Comparison of ENCODE assay signal across 8 mouse cellular contexts in the genomic region with DNA sequence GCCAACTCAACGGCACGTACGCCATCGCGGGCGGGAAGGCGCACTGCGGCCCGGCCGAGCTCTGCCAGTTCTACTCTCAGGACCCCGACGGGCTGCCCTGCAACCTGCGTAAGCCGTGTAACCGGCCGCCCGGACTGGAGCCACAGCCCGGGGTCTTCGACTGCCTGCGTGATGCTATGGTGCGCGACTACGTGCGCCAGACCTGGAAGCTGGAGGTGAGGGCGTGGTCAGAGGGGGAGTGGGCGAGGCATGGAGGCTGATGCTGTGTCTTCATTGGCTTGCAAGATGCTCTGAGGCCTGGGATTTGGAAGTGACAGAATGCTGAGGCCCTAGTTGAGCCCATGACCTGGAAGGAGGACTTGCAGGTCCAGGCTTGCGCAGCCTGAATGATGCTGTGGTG. TPM values are rescaled to one million over a fixed set of nuclear protein-coding genes. Genes with fewer than 3 reads are reported as not detected.
DNase-seq lines count a peak whose midpoint lies in the region; ATAC-seq lines count a peak whose summit lies in the region.

No protein-coding gene starts in this region.

- no peak for DNase-seq in kidney, adult 9 months
- peak; percentile 33 for DNase-seq in embryonic facial prominence, embryonic 11.5 days (ENCODE audit: low spot score)
- no peak for DNase-seq in left cerebral cortex, adult 11 months (ENCODE audit: low spot score)
- no peak for DNase-seq in adrenal gland, adult (ENCODE audit: inconsistent age in 2 of 2, low spot score in 1 of 2)
- DNase-seq in kidney, postnatal 10 days: no peak

- H3K4me2 ChIP-seq in kidney, embryonic 15.5 days: peak overlapping the region; percentile 49
- peak overlapping the region; percentile 30 for H3K4me2 ChIP-seq in embryonic facial prominence, embryonic 11.5 days (ENCODE audit: low read depth, low read length)
- peak overlapping the region; percentile 58 for H3K4me2 ChIP-seq in intestine, embryonic 16.5 days (ENCODE audit: low read depth, low read length)
- H3K4me2 ChIP-seq in neural tube, embryonic 15.5 days: peak overlapping the region; percentile 44

- peaks cover 9% of the 10 kb centered on the region for H3K4me1 ChIP-seq in kidney, embryonic 15.5 days
- no peaks in the 10 kb centered on the region for H3K4me1 ChIP-seq in embryonic facial prominence, embryonic 11.5 days (ENCODE audit: control insufficient read depth, insufficient read depth, low read length)
- H3K4me1 ChIP-seq in intestine, embryonic 16.5 days (ENCODE audit: control insufficient read depth, insufficient read depth, low read length): 0 out of 2 replicates have a peak, but pooled peaks cover 7% of the 10 kb centered on the region
- H3K4me1 ChIP-seq in neural tube, embryonic 15.5 days: peaks cover 5% of the 10 kb centered on the region

- peaks cover 15% of the 10 kb centered on the region for H3K27me3 ChIP-seq in kidney, embryonic 15.5 days
- 0 out of 2 replicates have a peak, but pooled peaks cover 4% of the 10 kb centered on the region for H3K27me3 ChIP-seq in embryonic facial prominence, embryonic 11.5 days (ENCODE audit: control insufficient read depth, insufficient read depth, low read length)
- peaks cover 3% of the 10 kb centered on the region; the same call in 1 of the 2 replicates for H3K27me3 ChIP-seq in intestine, embryonic 16.5 days (replicated peaks; ENCODE audit: control insufficient read depth, insufficient read depth, low read length)
- peaks cover 12% of the 10 kb centered on the region for H3K27me3 ChIP-seq in neural tube, embryonic 15.5 days (replicated peaks)

- WGBS in kidney, embryonic 15.5 days: 16% methylated on average over 27 of the region's 27 CpGs
- 16% methylated on average over 27 of the region's 27 CpGs for WGBS in embryonic facial prominence, embryonic 11.5 days
- 20% methylated on average over 27 of the region's 27 CpGs for WGBS in intestine, embryonic 16.5 days
- 25% methylated on average over 27 of the region's 27 CpGs for WGBS in neural tube, embryonic 15.5 days

- H3K36me3 ChIP-seq in kidney, embryonic 15.5 days: no peaks in the 10 kb centered on the region
- no peaks in the 10 kb centered on the region for H3K36me3 ChIP-seq in embryonic facial prominence, embryonic 11.5 days (replicated peaks; ENCODE audit: control insufficient read depth, insufficient read depth, low read depth, low read length)
- no peaks in the 10 kb centered on the region for H3K36me3 ChIP-seq in intestine, embryonic 16.5 days (ENCODE audit: control insufficient read depth, insufficient read depth, low read length)
- H3K36me3 ChIP-seq in neural tube, embryonic 15.5 days: no peaks in the 10 kb centered on the region

- no peak overlapping the region for H3K9ac ChIP-seq in kidney, embryonic 15.5 days
- H3K9ac ChIP-seq in embryonic facial prominence, embryonic 11.5 days (replicated peaks; ENCODE audit: low read length): no peak overlapping the region
- peak overlapping the region; percentile 13; the same call in 1 of the 2 replicates for H3K9ac ChIP-seq in intestine, embryonic 16.5 days (ENCODE audit: low read depth, low read length)
- H3K9ac ChIP-seq in neural tube, embryonic 15.5 days (replicated peaks): no peak overlapping the region

- H3K27ac ChIP-seq in kidney, embryonic 15.5 days: no peak overlapping the region
- no peak overlapping the region for H3K27ac ChIP-seq in embryonic facial prominence, embryonic 11.5 days (replicated peaks; ENCODE audit: low read depth, low read length)
- no peak overlapping the region for H3K27ac ChIP-seq in intestine, embryonic 16.5 days (ENCODE audit: low read length)
- no peak overlapping the region for H3K27ac ChIP-seq in neural tube, embryonic 15.5 days (replicated peaks)

- ATAC-seq in kidney, embryonic 15.5 days (replicated peaks; ENCODE audit: low FRiP score): 0 out of 2 replicates have a peak, but pooled peaks have one; percentile 27
- peak; percentile 29; the same call in 1 of the 2 replicates for ATAC-seq in embryonic facial prominence, embryonic 11.5 days (replicated peaks; ENCODE audit: insufficient number of reproducible peaks, low FRiP score, low TSS enrichment, low read depth)
- no peak for ATAC-seq in intestine, embryonic 16.5 days
- 0 out of 2 replicates have a peak, but pooled peaks have one; percentile 41 for ATAC-seq in neural tube, embryonic 15.5 days (ENCODE audit: low FRiP score)

- H3K4me3 ChIP-seq in kidney, embryonic 15.5 days (replicated peaks): peak overlapping the region; percentile 16
- H3K4me3 ChIP-seq in embryonic facial prominence, embryonic 11.5 days (ENCODE audit: low read depth, low read length): no peak overlapping the region
- peak overlapping the region; percentile 30 for H3K4me3 ChIP-seq in intestine, embryonic 16.5 days (ENCODE audit: low read length)
- peak overlapping the region; percentile 21 for H3K4me3 ChIP-seq in neural tube, embryonic 15.5 days (replicated peaks)

- no peaks in the 10 kb centered on the region for H3K9me3 ChIP-seq in kidney, embryonic 15.5 days (replicated peaks)
- H3K9me3 ChIP-seq in embryonic facial prominence, embryonic 11.5 days (replicated peaks; ENCODE audit: control insufficient read depth, low read length): no peaks in the 10 kb centered on the region
- no peaks in the 10 kb centered on the region for H3K9me3 ChIP-seq in intestine, embryonic 16.5 days (ENCODE audit: control insufficient read depth, low read length)
- H3K9me3 ChIP-seq in neural tube, embryonic 15.5 days (replicated peaks): no peaks in the 10 kb centered on the region

RNA-seq across cellular contexts. Expression of a gene that starts 9.4 kb away (rescaled TPM):
- polyA plus RNA-seq in kidney, embryonic 15.5 days (2015; fragmentation: Nextera tagmentation; extraction: Ambion mirVana): 0.23 and 0.44 TPM in 2 replicates
- polyA plus RNA-seq in embryonic facial prominence, embryonic 11.5 days (2014; fragmentation: Nextera tagmentation; extraction: Ambion mirVana): 0.15 and 0.18 TPM in 2 replicates
- 0.72 and 1.0 TPM in 2 replicates for polyA plus RNA-seq in intestine, embryonic 16.5 days (2015; fragmentation: Nextera tagmentation; extraction: Ambion mirVana)
- 1.2 and 5.1 TPM in 2 replicates for polyA plus RNA-seq in neural tube, embryonic 15.5 days (2015; fragmentation: Nextera tagmentation; extraction: Ambion mirVana)

RNA-seq across cellular contexts. Expression of a gene that starts 56.8 kb away (rescaled TPM):
- 102 and 112 TPM in 2 replicates for polyA plus RNA-seq in kidney, embryonic 15.5 days (2015; fragmentation: Nextera tagmentation; extraction: Ambion mirVana)
- 90.9 and 99.0 TPM in 2 replicates for polyA plus RNA-seq in embryonic facial prominence, embryonic 11.5 days (2014; fragmentation: Nextera tagmentation; extraction: Ambion mirVana)
- 94.8 and 98.3 TPM in 2 replicates for polyA plus RNA-seq in intestine, embryonic 16.5 days (2015; fragmentation: Nextera tagmentation; extraction: Ambion mirVana)
- 122 TPM in 2 replicates for polyA plus RNA-seq in neural tube, embryonic 15.5 days (2015; fragmentation: Nextera tagmentation; extraction: Ambion mirVana)
